Mouse (Mus musculus): ENCODE results near the gene Gm10277. TPM values are rescaled to one million over a fixed set of nuclear protein-coding genes. Genes with fewer than 3 reads are reported as not detected.
"Not testable (repeated sequence)": the region's sequence is repeated elsewhere in the genome, so short reads cannot be mapped to it uniquely, and the experiment has no call there.

Gm10277 gene
- polyA plus RNA-seq, 1 experiment from 2014 or later, result 0.47 TPM

DNA sequence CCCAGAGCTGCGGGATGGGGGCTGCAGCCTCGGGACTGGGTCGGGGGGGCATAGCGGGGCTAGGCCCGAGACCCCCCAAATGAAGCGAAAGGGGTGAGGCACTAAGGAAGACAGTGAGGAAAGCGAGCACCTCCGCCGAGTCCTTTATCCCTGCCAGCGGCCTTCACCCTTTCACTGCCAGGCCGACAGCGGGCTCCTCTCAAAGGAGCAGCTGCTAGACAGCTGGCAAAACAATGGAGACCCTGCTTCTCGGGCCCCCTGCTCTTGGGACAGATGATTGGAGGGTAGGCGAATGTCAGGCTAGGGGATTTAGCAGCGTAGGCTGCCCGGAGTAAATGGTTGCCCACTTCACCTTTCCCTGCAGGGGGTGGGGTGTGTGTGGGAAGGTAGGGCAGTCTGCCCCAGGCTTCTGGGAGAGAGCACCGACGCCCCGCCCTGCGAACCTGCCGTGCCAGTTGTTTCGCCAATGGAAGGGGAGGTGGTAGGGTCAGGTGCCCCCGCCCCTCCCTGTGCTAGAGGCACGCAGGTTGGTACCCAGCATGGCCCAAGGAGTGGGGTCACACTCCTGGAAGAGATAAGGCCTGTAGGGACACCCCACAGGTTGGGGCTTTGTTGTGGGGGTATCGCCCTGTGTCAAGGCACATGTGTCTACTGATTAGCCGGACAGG is 23.7 kb downstream of the Gm10277 start:
- peaks cover 23% of the 10 kb centered on the region for H3K4me1 ChIP-seq (ENCODE audit: control insufficient read depth, insufficient read depth, low read length)
- peak; percentile 48 for ATAC-seq (ENCODE audit: insufficient number of reproducible peaks, low FRiP score, low TSS enrichment, low read depth)
- peak overlapping the region; percentile 75 for H3K4me2 ChIP-seq (ENCODE audit: low read depth, severe bottlenecking)
- peak overlapping the region; percentile 96 for H3K9ac ChIP-seq (ENCODE audit: low read length)
- H3K27me3 ChIP-seq (ENCODE audit: control insufficient read depth, insufficient read depth, low read length), result no peaks in the 10 kb centered on the region
- H3K4me3 ChIP-seq (ENCODE audit: low read depth, low read length), result peak overlapping the region; percentile 92
- 5% methylated on average over 26 of the region's 26 CpGs for WGBS
- H3K9me3 ChIP-seq (ENCODE audit: control insufficient read depth, low read length), result no peaks in the 10 kb centered on the region
- DNase-seq (ENCODE audit: low spot score), result peak; percentile 77
- 0 out of 2 replicates have a peak overlapping the region, but pooled peaks have one; percentile 1 for H3K27ac ChIP-seq (replicated peaks; ENCODE audit: low read depth, low read length)
- no peaks in the 10 kb centered on the region for H3K36me3 ChIP-seq (ENCODE audit: control insufficient read depth, insufficient read depth, low read length)

DNA sequence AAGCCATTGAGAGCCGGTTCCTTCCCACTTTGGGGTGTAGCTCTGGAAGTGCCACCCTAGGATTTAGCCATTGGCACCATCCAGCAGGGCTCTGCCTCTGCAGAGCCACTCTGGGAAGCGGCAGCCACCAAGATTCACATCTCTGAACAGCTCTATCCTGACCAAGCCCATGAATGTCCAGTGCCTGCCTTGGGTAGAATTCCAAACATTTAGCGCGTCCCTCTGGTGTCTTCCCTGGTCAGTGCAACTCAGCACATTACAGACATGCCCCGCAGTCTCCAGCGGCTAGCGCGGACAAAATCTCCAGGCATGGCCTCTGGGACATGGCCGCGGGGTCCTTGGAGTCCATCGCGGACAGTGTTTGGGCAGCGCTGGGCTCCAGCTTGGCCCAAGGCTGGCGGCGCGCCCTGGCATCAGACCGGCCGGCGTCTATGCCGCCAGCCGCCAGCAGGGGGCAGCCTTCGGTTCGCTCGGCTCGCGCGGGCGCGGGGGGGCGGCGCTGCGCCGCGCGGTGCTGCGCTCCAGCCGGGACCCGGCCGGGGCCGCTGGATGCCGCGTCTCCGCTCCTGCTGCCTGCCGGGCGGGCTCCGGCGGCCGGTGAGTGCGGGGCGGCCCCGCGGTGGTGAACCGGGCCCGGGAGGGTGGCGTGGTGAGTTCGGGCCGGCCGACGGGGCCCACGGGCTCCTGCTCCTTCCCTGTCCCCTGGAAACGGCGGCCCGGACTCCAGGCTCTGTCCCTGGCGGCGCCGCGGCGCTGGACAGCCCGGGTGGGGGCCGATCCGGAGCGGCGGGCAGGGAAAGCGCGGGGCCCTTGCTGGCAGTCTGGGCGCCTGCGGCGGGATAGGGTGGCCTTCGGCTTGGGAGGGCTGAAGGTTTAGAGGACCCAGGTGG is 24.5 kb downstream of the Gm10277 start, which contains the start of gene Myo18a:
TSS of gene Myo18a (plus strand) at position 464 of the 890 bp plus-strand sequence.
- Histone ChIP-seq H3K27me3 (ENCODE audit: control insufficient read depth, insufficient read depth, low read length) (no peaks in the 10 kb centered on the region), H3K36me3 (ENCODE audit: control insufficient read depth, insufficient read depth, low read length) (no peaks in the 10 kb centered on the region), H3K4me1 (ENCODE audit: control insufficient read depth, insufficient read depth, low read length) (peaks cover 23% of the 10 kb centered on the region), H3K9ac (ENCODE audit: low read length) (peak within 1 kb of the TSS; percentile 96), H3K4me2 (ENCODE audit: low read depth, severe bottlenecking) (peak within 1 kb of the TSS; percentile 75), H3K27ac (replicated peaks; ENCODE audit: low read depth, low read length) (0 out of 2 replicates have a peak within 1 kb of the TSS, but pooled peaks have one; percentile 1), H3K9me3 (ENCODE audit: control insufficient read depth, low read length) (no peaks in the 10 kb centered on the region), H3K4me3 (ENCODE audit: low read depth, low read length) (peak within 1 kb of the TSS; percentile 92)
- DNase-seq (ENCODE audit: low spot score) (peak; percentile 91), ATAC-seq (ENCODE audit: insufficient number of reproducible peaks, low FRiP score, low TSS enrichment, low read depth) (peak; percentile 65)
- WGBS, result 2% methylated on average over 71 of the region's 79 CpGs

DNA sequence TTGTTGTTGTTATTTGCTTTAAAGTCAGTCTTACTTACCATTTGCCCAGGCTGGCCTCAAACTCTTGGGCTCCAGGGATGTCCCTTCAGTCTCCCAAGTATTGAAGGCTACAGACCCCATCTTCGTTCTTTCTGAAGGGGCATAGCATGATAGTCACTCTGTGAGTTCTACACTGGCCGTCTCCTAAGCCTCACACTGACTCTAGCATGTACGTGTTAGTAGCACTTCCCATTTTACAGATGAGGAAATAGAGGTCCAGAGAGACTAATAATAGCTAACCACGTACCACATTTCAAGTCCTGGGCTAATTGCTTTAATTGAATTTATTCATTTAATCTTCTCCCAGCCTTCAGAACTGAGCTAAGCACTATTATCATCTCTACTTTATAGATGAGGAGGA is 27.5 kb downstream of the Gm10277 start:
- H3K9ac ChIP-seq (ENCODE audit: low read length), result no peak overlapping the region
- H3K27ac ChIP-seq (replicated peaks; ENCODE audit: low read depth, low read length), result no peak overlapping the region
- WGBS, result 88% methylated on average over 4 of the region's 4 CpGs
- no peak overlapping the region for H3K4me3 ChIP-seq (ENCODE audit: low read depth, low read length)
- H3K36me3 ChIP-seq (ENCODE audit: control insufficient read depth, insufficient read depth, low read length), result no peaks in the 10 kb centered on the region
- H3K4me1 ChIP-seq (ENCODE audit: control insufficient read depth, insufficient read depth, low read length), result peaks cover 10% of the 10 kb centered on the region
- H3K27me3 ChIP-seq (ENCODE audit: control insufficient read depth, insufficient read depth, low read length), result no peaks in the 10 kb centered on the region
- H3K4me2 ChIP-seq (ENCODE audit: low read depth, severe bottlenecking), result no peak overlapping the region
- DNase-seq (ENCODE audit: low spot score) (no peak), ATAC-seq (ENCODE audit: insufficient number of reproducible peaks, low FRiP score, low TSS enrichment, low read depth) (no peak)
- H3K9me3 ChIP-seq (ENCODE audit: control insufficient read depth, low read length), result no peaks in the 10 kb centered on the region

DNA sequence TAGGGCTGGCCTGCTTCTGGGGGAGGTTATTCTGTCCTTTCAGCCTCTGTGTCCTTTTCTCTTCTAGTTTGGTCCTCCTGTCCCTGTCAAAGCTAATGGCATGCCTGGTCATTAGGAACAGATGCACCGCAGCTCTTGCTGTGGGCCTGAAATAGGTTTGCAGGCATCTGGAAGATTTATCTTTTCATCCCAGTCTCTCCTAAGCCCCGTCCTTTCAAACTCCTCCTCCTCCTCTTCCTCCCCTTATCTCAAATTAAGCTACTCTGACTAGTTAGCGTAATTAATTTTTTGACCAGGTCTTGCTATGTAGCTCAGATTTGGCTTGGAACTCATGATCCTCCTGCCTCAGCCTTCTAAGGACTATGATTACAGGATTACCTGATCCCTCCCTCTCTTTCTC is 34.1 kb downstream of the Gm10277 start:
- H3K27me3 ChIP-seq (ENCODE audit: control insufficient read depth, insufficient read depth, low read length), result no peaks in the 10 kb centered on the region
- no peaks in the 10 kb centered on the region for H3K4me1 ChIP-seq (ENCODE audit: control insufficient read depth, insufficient read depth, low read length)
- DNase-seq (ENCODE audit: low spot score), result no peak
- H3K36me3 ChIP-seq (ENCODE audit: control insufficient read depth, insufficient read depth, low read length), result no peaks in the 10 kb centered on the region
- H3K4me2 ChIP-seq (ENCODE audit: low read depth, severe bottlenecking), result no peak overlapping the region
- H3K27ac ChIP-seq (replicated peaks; ENCODE audit: low read depth, low read length), result no peak overlapping the region
- H3K4me3 ChIP-seq (ENCODE audit: low read depth, low read length), result no peak overlapping the region
- ATAC-seq (ENCODE audit: insufficient number of reproducible peaks, low FRiP score, low TSS enrichment, low read depth), result no peak
- WGBS, result 48% methylated on average over 3 of the region's 3 CpGs
- no peaks in the 10 kb centered on the region for H3K9me3 ChIP-seq (ENCODE audit: control insufficient read depth, low read length)
- H3K9ac ChIP-seq (ENCODE audit: low read length), result no peak overlapping the region

DNA sequence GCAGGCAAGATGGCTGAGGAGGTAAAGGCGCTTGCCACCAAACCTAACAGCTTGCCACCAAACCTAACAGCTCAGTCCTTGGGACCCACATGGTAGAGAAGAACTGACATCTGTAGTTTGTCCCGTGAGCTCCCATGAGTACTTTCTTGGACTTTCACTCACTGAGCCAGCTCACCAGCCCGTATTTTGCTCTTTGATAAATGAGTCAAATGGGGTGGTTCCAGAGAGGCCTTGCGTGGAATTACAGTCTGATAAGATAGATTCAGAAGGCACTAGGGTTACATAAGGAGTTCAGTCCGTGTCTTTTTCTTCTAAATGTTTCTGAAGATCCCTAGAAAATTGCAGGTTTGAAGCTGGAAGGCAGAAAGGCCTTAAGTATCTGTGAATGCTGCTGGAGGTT is 35.0 kb downstream of the Gm10277 start:
- Histone ChIP-seq H3K27me3 (ENCODE audit: control insufficient read depth, insufficient read depth, low read length) (no peaks in the 10 kb centered on the region), H3K27ac (replicated peaks; ENCODE audit: low read depth, low read length) (no peak overlapping the region), H3K9me3 (ENCODE audit: control insufficient read depth, low read length) (no peaks in the 10 kb centered on the region), H3K9ac (ENCODE audit: low read length) (no peak overlapping the region), H3K4me1 (ENCODE audit: control insufficient read depth, insufficient read depth, low read length) (no peaks in the 10 kb centered on the region), H3K36me3 (ENCODE audit: control insufficient read depth, insufficient read depth, low read length) (no peaks in the 10 kb centered on the region), H3K4me3 (ENCODE audit: low read depth, low read length) (no peak overlapping the region), H3K4me2 (ENCODE audit: low read depth, severe bottlenecking) (no peak overlapping the region)
- ATAC-seq (ENCODE audit: insufficient number of reproducible peaks, low FRiP score, low TSS enrichment, low read depth) (no peak), DNase-seq (ENCODE audit: low spot score) (no peak)
- 81% methylated on average over 5 of the region's 5 CpGs for WGBS

DNA sequence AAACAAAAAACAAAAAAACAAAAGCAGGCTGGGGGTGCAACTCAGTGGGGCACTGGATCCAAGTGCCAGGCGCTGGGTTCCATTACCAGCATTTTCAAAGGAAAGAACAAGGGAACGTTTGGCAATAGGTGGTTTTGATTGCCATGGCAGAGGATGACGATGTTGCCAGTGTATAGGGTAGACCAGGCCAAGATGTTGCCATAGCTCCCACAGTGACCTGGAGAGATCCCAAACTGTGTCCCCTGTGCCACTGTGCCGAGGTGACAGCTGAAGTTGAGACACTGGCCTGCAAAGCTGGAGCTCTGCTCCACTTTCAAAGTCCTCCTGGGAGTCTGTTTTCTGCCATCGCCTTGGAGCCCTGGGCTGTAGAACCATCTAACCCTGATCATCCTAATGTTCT is 38.6 kb downstream of the Gm10277 start:
- H3K27me3 ChIP-seq (ENCODE audit: control insufficient read depth, insufficient read depth, low read length), result no peaks in the 10 kb centered on the region
- DNase-seq (ENCODE audit: low spot score) (no peak), ATAC-seq (ENCODE audit: insufficient number of reproducible peaks, low FRiP score, low TSS enrichment, low read depth) (no peak)
- H3K4me1 ChIP-seq (ENCODE audit: control insufficient read depth, insufficient read depth, low read length), result no peaks in the 10 kb centered on the region
- H3K27ac ChIP-seq (replicated peaks; ENCODE audit: low read depth, low read length), result no peak overlapping the region
- no peaks in the 10 kb centered on the region for H3K36me3 ChIP-seq (ENCODE audit: control insufficient read depth, insufficient read depth, low read length)
- no peak overlapping the region for H3K4me3 ChIP-seq (ENCODE audit: low read depth, low read length)
- no peak overlapping the region for H3K9ac ChIP-seq (ENCODE audit: low read length)
- WGBS, result 79% methylated on average over 5 of the region's 5 CpGs
- H3K9me3 ChIP-seq (ENCODE audit: control insufficient read depth, low read length), result no peaks in the 10 kb centered on the region
- H3K4me2 ChIP-seq (ENCODE audit: low read depth, severe bottlenecking), result no peak overlapping the region

DNA sequence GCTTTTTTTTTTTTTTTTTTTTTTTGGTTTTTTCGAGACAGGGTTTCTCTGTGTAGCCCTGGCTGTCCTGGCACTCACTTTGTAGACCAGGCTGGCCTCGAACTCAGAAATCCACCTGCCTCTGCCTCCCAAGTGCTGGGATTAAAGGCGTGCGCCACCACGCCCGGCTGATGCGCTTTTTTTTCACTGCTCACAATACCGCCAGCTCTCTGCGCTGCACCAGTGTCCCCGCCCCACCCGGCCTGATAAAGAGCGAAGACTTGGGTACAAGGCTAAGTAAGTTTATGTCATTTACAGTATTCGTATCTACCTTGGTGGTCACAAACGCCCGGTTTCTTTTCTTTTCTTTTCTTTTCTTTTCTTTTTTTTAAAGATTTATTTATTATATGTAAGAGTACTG is 40.4 kb downstream of the Gm10277 start:
- not testable (repeated sequence) for H3K9ac ChIP-seq (ENCODE audit: low read length); ATAC-seq (ENCODE audit: insufficient number of reproducible peaks, low FRiP score, low TSS enrichment, low read depth); H3K36me3 ChIP-seq (ENCODE audit: control insufficient read depth, insufficient read depth, low read length); H3K4me1 ChIP-seq (ENCODE audit: control insufficient read depth, insufficient read depth, low read length); H3K27me3 ChIP-seq (ENCODE audit: control insufficient read depth, insufficient read depth, low read length); H3K9me3 ChIP-seq (ENCODE audit: control insufficient read depth, low read length); H3K4me3 ChIP-seq (ENCODE audit: low read depth, low read length); DNase-seq (ENCODE audit: low spot score); H3K4me2 ChIP-seq (ENCODE audit: low read depth, severe bottlenecking); H3K27ac ChIP-seq (replicated peaks; ENCODE audit: low read depth, low read length)
- WGBS, result 89% methylated on average over 14 of the region's 15 CpGs

DNA sequence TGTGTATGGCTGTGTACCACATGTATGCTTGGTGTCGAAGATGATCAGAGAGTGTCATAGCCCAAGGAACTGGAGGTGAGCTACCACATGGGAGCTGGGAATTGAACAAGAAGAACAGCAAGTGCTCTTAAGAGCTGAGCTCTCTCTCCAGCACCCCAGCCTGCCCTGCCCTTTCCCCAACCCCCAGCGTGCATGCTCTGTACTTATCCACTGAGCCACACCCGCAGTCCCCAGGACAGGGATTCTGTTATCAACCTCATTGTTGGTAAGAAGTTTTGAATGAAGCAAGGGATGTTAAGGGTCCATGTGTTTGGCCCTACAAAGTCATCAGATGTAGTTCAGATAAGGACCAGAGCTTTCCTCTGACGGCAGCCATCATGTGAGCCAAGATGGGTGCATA is 40.9 kb downstream of the Gm10277 start:
- DNase-seq (ENCODE audit: low spot score) (no peak), ATAC-seq (ENCODE audit: insufficient number of reproducible peaks, low FRiP score, low TSS enrichment, low read depth) (no peak)
- Histone ChIP-seq H3K4me2 (ENCODE audit: low read depth, severe bottlenecking) (no peak overlapping the region), H3K27ac (replicated peaks; ENCODE audit: low read depth, low read length) (no peak overlapping the region), H3K27me3 (ENCODE audit: control insufficient read depth, insufficient read depth, low read length) (no peaks in the 10 kb centered on the region), H3K36me3 (ENCODE audit: control insufficient read depth, insufficient read depth, low read length) (no peaks in the 10 kb centered on the region), H3K9ac (ENCODE audit: low read length) (no peak overlapping the region), H3K4me1 (ENCODE audit: control insufficient read depth, insufficient read depth, low read length) (no peaks in the 10 kb centered on the region), H3K4me3 (ENCODE audit: low read depth, low read length) (no peak overlapping the region), H3K9me3 (ENCODE audit: control insufficient read depth, low read length) (no peaks in the 10 kb centered on the region)
- WGBS, result 85% methylated on average over 4 of the region's 4 CpGs

Data from limb, embryonic 11.5 days (tissue).